Mouse (Mus musculus) thymus, adult 18-20 months (tissue): Measurements from ENCODE around the gene Sema6d.
"Not testable (repeated sequence)": the region's sequence is repeated elsewhere in the genome, so short reads cannot be mapped to it uniquely, and the experiment has no call there.

ENCODE experiments used
- DNase-seq, 2 experiments: peaks; one replicate each; pipeline ENCODE4 v3.0.0; 2022; ENCODE audit warnings: mixed read lengths in 2 of 2

Sema6d gene

DNA sequence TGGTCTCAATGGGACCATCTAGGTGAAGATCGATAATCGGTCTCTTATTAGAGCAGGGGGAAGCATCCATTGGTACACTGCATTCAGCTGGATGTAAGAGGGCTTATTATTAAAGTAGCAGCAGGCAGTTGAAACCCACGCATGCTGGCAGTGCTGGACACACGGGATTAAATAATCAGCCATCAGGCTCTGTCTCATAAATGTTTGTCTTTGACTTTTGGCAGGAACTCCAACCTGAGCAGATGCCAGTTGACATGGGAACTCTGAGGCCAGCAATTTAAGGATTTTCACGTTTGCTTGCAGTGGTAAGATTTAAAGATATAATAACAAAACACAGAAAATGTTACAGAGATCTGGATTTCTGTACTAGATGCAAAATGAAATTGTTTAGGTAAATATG, 208.6 kb downstream of the Sema6d start:
- no peak for DNase-seq

DNA sequence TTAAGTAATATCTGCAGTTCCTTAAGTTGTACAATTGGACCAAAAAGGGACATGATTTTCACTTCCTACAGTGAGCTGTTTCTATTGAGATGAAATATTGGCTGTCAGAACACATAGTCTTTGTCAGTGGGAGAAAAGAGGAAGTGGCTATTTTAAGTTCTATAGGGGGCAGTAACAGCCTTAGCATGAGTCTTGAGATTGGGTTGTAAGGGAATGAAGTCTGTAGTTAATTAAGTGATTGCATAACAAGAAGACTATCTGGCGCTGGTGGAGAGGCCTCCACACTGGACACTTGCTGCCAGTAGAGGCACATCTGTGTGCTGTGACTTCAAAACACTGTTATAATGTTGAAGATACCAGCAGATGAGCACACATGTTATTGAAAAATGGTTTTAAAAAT, 209.1 kb downstream of the Sema6d start:
- DNase-seq, result no peak

DNA sequence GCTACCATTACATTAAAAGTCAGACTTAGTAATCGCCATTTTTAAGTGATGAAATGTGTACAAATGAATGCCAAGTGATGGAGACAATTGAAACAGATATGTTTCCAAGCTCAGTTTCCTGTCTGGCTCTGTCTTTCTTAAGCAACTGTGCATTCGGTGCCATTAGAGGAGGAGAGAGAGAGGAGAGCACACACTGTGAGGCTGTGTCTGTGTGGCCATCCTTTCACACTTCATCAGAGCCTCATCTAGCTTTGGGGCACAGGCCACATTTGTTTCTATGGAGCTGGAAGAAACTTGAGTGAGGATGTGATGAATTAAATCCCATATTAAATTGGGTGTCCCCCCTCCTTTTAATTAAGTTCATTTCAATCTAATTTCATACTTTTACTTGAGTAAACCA, 218.8 kb downstream of the Sema6d start:
- DNase-seq, result no peak

DNA sequence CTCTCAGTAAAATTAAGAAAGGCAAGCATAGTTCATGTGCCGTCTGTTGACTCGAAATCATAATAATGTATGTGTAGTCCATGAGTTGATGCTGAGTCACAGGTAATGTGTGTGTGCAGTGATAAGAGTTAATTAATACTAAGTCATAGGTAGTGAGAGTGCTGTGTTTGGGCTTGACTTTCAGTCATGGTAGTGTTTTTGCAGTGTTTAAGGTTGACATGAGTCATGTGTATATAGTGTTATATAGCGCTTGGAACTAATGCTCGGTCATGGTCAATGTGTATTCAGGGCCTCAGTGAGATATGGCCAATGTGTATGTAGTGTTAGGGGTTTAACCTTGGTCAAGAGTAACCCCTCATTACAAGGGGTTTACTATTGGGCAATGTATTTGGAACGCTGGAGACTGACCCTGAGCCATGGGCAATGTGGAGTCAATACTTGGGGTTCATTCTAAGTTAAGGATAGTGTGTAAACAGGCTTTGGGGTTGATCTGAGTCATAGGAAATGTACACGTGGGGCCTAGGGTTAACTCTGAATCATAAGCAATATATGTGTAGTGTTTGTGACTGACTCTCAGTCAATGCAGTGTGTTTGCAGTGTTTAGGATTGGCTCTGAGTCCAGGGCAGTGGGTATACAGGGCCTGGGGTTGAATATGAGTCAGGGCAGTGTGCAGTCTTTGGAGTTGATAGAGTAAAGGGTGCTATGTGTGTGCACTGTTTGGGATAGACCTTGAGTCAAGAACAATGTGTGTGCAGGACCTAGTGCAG, 219.8 kb downstream of the Sema6d start:
- DNase-seq, result no peak

DNA sequence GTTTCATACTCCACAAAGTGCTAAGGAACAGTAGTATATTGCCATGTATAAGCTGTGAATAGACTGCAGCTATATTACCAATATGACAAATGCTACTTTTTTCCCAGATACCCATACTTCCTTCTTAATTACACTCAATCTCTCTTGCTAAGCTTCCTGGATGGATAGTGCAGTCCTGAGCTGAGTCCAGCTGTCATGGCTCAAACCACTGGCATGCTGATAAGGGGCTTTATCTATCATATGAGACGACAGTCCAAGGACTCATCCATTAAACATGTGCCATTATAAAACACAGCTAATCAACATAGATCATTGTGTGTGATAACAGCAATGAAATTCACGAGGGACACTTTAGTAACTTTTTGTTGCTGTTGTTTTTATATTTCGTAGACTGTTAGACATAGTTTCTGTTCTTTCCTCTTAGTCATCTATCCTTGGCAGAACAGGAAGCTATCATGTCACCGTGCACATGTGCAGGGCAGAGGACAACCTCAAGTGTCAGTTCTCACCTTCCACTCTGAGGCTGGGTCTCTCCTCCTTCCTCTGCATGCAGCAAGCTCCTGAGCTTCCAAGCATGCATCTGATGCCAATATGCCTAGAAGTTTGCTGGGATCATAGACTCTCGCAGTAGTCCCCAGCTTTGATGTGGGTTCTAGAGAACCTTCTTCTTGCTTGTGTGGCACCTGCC, 232.9 kb downstream of the Sema6d start:
- DNase-seq, result no peak

DNA sequence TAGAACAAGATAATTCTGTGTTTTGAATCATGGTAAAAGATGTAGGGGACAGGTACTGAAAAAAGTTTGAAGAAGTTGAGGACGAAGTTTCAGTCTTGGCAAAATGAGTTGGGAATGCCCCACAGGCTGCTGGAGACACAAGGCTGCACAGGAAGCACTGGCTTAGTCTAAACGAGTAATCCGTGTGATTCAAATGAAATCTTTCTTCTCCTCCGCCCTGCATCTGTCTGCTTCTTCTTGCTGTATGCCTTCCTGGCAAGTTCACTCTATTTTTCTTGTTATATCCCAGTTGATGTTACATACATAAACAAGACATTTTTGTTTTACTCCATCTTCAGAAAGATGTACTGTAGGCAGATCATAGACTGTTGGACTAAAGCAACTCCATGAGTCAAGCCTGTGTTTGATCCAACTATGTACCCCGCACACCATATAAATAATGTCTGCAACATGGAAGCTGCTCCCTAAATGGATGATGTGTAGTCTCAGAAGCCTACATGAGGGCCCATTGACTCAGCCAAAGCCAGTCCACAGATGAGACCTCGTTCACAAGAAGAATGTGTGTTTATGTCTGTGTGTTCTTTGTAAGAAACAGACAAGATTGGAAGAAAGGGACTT, 234.4 kb downstream of the Sema6d start:
- DNase-seq, result no peak

DNA sequence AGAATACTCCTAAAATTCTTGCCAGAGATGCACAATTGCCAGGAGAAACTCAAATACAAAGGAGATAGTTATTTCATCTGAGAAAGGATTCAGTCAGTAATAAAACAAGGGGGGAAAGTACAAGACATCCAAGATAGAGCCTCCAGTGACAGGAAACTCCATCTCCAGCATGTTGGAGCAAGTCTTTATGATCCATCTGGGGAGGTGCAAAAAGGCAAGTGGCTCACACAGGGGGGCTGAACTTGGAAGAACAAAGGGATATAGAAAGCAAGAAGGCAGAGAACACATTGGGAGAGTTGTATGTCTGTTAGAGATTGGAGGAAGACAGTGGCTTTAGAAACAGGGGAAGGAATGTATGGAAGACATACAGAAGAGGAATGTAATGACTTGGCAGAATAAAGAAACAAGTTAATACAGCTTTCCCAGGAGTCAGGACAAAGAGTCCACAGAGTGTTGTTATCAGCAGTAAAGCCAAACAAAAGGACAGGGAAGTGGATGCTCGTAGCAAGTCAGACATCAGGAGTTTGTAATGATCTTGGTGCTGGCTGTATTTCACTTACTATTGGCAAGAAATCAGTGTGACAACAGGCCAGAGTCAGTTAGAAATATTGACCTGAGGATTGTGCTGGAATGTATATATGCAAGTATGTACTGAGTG, 239.8 kb downstream of the Sema6d start:
- no peak for DNase-seq

DNA sequence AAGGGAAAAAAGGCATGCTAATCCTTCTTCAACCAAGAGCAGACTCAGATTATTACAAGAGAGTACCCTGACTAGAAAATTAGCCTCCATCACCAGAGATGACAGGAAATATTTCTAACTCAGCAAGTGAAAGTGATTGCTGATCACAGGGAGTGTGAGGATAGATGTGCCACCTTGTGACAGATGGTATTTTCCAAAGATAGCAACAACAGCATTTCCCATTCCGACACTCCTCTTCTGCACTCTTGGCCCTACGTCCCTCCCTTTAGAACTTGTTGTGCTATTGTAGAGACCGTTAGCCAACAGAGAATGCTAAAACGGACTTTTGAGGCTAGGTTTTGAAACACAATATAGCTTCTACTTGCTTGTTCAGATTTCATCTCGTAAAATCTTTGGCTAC, 243.1 kb downstream of the Sema6d start:
- no peak for DNase-seq

DNA sequence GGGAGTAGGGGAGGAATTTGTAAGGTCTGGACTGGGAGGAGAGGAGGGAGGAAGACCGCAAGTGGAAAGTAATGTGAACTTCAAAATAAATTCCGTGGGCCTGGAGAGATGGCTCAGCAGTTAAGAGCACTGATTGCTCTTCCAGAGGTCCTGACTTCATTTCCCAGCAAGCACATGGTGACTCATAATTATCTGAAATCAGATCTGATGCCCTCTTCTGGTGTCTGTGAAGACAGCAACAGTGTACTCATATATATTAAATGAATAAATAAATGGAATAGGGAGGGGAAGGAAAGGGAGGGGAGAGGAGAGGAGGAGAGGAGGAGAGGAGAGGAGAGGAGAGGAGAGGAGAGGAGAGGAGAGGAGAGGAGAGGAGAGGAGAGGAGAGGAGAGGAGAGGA, 244.9 kb downstream of the Sema6d start:
- DNase-seq, result not testable (repeated sequence)

DNA sequence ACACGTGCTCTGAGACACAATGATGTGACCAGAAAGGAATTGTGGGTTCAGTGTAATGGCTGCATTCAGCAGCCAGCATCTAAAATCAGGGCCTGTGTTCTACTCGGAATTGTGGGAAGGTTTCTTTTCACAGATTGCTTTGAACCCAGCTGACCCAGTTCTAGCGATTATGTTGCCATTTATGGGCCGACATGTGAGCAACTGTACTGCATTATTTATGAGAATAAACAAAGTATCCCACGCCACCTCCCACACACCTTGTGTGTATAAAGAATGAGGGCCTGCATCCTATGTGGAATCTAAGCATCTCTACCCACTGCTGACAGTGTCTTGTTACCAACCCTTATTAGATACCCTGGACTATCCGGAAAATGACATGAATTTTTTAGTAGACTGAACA, 248.5 kb downstream of the Sema6d start:
- no peak for DNase-seq

DNA sequence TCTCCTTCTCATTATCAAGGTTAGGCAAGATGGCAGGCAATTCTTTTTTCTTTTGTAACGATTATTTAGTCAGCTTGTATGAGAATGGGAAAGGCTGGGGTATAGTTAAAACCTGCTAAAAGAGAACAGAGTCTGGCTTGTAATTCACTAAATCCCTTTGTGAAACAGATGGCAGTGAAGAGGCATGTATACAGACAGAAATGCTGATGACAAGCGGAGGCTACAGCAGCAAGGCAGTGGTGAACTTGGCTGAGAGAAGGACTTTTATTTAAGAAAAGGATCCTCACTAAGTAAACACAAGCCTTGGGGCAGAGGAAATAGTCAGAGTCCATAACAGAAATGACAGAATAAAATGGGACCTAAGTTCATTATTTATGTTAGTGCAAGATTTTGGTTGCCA, 264.4 kb downstream of the Sema6d start:
- no peak for DNase-seq

DNA sequence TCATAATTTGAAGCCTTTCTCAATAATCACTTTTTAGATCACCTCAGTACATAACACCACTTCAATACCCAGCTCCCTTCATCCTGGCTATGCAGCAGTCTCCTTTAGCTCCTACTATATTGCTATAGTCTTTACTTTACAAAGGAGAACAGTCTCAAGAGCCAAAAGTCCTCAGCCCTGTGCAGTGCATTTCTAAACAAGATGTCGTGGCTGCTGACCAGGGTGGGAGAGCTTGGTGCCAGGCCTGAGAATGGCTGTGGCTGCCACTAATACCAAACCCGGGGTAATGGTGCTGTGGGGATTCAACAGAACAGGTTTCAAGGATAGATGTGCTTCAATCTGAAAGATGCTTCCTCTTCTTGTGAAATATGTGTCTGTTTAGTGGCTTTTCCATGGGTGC, 264.9 kb downstream of the Sema6d start:
- DNase-seq, result no peak

DNA sequence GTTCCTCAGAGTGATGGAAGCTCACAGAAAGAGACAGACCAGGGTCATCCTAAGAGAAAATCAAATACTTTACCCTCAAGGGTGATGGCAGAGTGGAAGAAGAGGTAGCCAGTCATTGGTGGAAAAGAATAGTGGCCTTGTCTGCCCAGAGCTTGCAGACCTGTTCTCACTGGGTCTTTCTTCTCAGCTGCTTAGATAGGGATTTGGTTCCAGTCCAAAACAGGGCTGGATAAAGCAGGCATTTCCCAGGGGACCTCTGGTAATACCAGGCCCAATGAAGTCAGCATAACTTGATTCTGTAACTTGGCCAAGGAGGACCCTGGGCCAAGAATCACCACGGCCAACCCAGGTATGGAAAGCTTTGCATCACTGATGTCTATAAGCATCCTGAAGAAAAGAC, 279.5 kb downstream of the Sema6d start:
- no peak for DNase-seq

DNA sequence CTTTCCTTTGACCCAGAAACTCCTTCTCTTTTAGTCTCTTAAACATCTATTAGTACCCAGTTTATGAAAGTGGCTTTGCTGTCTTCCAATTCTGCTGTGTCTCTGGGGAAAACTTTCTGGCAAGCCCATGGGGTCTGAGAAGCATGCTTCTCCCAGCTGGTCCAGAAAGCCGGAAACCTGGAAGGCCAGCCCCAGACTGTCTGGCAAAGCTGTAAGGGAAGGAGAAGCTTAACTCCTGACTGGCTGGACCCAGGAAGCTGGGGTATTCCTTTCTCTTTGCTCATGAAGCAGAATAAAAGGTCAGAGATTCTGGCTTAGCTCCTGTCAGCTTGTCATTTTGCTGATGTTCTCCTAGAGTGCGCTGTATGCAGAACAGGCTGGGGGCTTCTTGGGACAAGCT, 280.2 kb downstream of the Sema6d start:
- no peak for DNase-seq

DNA sequence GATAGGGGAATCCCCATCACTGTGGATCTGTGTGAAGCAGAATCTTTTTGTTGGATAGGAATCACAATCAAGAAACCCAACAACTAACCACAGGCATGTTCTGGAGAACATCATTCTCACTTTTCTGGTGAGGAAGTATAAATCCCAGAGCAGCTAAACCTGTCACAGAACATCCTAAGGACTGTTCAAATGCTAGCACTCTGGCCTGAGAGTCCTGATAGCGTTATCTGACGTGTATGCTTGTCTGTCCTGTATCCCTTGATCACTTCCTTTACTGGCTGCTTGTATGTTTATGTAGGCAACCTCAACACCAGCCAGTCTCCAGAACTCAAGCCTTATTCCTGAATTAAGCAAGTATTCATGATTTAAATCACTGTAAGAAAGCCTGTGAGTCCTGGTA, 281.6 kb downstream of the Sema6d start:
- no peak for DNase-seq

DNA sequence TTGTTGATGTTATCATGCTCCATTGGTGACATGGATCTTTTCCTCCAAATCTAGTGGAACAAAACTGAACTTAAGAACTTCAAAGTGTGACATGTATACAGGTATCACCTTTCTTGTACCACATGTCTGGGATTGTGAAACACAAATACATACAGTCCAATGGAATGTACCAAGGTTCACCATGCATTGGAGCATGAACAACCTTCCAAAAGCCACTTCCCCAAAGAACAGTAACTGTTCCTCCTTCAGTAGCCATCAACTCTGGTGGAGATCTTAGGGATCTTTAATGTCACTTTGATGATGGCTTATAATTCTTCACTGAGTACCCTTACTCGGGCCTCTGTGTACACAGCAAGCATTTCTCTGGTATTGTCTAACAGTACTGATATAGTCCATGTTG, 295.3 kb downstream of the Sema6d start:
- no peak for DNase-seq

DNA sequence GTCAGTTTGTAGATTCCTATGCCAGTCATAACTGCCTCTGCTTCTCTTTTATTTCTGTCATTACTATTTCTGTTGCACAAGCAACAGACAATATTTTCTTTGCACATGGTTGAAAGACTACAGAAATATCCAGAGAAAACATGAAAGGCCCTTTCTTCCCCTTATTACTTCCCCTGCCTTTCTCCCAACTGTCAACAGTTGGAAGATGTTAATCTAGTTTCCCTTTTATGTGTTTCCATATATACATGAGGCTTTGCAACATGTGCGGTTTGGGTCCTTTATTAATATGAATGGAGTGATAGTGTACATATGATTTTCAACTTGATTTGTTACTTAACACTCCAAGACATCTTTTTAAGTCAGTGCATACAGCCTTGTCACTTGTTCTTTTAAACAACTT, 296.0 kb downstream of the Sema6d start:
- DNase-seq, result no peak

DNA sequence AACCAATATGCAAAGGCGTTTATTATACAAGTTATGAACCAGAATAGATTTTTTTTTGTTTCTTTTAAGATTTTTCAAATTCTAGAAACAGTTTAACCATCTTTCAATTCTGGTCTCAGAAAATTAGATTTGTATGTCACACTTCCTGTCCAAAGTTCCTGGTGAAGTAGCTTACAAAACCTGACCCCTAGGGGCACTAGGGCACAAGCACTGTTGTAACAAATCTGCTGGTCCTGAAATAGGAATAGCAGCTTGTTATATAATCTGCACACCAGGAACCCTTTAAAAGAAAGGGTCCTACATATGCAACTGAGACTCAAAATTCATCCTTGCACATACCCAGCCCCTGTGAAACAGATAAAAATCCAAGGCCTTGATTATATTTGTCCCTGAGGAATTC, 298.5 kb downstream of the Sema6d start:
- DNase-seq, result no peak

DNA sequence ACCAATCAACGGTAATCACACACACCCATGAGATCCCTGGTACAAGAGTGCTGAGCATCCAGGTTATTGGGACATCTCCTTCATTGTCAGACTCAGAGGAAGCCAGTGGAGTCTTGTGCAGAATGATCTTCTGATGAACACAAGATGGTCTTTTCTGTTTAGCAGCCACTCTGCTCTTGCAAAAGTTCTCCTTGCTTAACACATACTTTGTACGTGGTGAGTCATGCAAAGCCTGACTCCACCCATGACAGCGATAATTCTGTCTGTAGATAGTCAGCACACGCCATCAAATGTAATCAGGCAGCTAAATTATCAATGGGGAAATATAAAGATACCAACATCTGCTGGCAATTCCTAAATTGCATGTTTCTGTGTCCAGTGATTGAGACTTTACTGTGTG, 307.0 kb downstream of the Sema6d start:
- DNase-seq, result no peak

DNA sequence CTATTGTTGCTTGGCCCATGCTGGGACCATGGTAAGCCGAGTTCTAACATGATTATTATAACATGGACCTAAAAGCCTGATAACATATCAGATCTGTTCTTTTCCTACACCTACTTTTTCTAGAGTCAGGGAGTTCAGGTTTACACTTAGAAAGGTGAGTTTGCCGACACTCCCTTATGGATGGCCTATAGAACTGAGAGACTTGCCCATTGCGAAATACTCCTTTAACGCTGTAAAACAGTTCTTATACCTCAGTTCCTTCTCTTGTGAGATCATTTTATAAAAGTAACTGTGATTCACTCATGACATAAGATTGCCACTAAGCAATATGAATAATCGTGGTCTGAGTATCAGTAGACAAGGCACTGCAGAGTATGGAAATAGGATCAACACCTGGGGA, 307.5 kb downstream of the Sema6d start:
- DNase-seq, result no peak

DNA sequence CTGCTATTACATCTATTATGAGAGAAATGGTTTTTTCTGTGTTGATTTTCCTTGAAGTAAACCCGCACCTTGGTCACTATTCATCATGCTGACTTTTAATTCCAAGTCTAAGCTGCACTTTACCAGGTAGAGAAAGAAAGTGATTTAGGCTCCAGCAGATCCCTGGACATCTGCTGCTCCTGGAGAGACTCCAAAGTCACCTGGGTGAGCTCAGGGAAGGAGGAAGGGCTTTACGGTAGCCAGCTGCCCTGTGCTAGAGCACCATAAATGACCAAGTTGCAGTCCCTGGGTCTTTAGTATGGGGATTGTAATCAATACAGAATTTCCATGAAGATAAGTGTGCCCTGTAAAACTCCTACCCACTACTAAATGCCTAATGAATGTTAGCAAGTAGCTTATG, 309.8 kb downstream of the Sema6d start:
- DNase-seq, result no peak

DNA sequence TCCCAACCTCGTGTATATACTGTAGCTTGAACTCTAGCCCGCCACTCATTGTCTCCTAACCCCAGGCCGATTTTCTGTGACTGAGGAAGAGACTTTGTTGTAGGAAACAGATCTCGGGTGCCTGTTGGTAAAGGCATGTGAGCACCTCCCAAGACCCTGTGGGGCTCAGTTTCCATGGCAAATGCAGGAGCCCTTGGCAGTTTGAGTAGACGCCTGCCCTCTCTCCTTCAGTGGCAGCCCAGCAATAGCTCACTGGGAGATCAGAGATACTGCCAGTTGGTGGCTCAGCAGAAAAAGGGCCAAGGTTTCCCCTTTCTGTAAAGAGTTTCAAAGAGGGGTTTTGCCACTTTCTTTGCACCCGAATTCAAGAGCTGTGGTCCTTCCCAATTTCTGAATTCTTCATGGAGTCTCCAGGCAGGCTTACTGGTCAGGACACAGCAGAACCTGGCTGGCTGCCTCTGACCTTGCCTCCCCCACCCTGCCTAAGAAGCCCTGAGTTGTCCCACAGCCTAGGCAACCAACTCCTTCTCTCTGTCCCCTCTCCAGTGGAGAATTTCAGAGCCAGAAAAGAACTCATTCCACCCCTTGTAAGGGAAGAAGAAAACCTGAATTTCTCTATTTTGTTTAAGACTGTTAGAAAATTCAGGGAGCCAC, 312.1 kb downstream of the Sema6d start:
- no peak for DNase-seq

DNA sequence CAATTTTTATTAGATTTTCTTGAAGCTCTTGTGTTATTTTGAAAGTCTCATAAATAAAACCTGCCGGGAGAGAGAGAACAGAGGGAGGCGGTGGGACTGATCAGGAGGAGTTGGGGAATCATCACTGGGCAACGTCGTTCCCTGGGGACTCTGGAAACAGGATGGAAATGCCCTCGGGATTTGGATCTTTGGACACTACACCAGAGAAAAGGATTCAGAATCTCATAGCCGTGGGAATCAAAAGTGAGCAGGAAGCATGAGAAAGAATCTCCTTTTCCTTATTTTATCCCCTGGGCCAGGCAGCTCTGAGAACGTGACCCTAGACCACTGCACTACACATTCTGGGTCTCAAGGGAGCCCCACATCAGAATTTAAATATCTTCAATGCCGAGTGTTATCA, 313.8 kb downstream of the Sema6d start:
- DNase-seq, result no peak
